Mouse (Mus musculus): ENCODE measurements around the gene Nptx1. TPM values are rescaled to one million over a fixed set of nuclear protein-coding genes. Genes with fewer than 3 reads are reported as not detected.

Gene Nptx1
- polyA plus RNA-seq, 1 experiment, result 0.85 TPM

DNA sequence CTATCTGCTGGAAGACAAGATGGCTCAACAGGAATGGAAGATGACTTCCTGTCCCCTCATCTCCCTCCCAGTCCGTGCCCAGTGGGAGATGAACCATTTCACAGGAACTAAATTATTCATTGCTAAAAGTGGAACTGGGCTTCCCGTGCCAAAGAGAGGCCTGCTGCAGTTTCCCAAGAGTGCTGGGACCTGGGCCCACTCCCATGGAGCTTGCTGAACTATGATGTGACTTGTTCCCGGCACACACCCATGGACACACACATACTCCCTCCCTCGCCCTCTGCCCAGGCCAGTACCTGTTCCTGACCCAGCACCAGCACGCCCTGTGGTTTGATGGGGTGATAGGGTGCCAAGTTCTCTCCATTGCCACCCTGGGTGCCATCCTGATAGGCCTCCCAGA, 4.7 kb downstream of the Nptx1 start:
- Histone ChIP-seq H3K27ac (ENCODE audit: control insufficient read depth, insufficient read depth, low read length) (no peak overlapping the region), H3K27me3 (ENCODE audit: control insufficient read depth, insufficient read depth, low read length) (peaks cover 23% of the 10 kb centered on the region), H3K36me3 (ENCODE audit: control insufficient read depth, insufficient read depth, low read length) (no peaks in the 10 kb centered on the region), H3K4me3 (ENCODE audit: control insufficient read depth, insufficient read depth, low read length) (no peak overlapping the region), H3K4me1 (replicated peaks; ENCODE audit: control insufficient read depth, insufficient read depth, low read length) (peaks cover 8% of the 10 kb centered on the region)
- TF ChIP-seq CTCF (IDR thresholded peaks at IDR 0.05; ENCODE audit: borderline replicate concordance, control insufficient read depth, extremely low read depth, insufficient read depth, low read length, poor library complexity), result no peak
- no peak for TF ChIP-seq POLR2A (IDR thresholded peaks at IDR 0.05; ENCODE audit: control insufficient read depth, extremely low read depth, insufficient read depth, low read length, poor library complexity)
- no peak for DNase-seq
- 76% methylated on average over 5 of the region's 5 CpGs for WGBS

GRCm38 (mm10) chr11:119542371-119542770, 5.2 kb downstream of the Nptx1 start:
- Histone ChIP-seq H3K36me3 (ENCODE audit: control insufficient read depth, insufficient read depth, low read length) (no peaks in the 10 kb centered on the region), H3K4me1 (replicated peaks; ENCODE audit: control insufficient read depth, insufficient read depth, low read length) (peaks cover 3% of the 10 kb centered on the region), H3K27me3 (ENCODE audit: control insufficient read depth, insufficient read depth, low read length) (peaks cover 18% of the 10 kb centered on the region), H3K4me3 (ENCODE audit: control insufficient read depth, insufficient read depth, low read length) (no peak overlapping the region), H3K27ac (ENCODE audit: control insufficient read depth, insufficient read depth, low read length) (no peak overlapping the region)
- WGBS, result 54% methylated on average over 9 of the region's 9 CpGs
- DNase-seq, result no peak
- TF ChIP-seq CTCF (IDR thresholded peaks at IDR 0.05; ENCODE audit: borderline replicate concordance, control insufficient read depth, extremely low read depth, insufficient read depth, low read length, poor library complexity) (no peak), POLR2A (IDR thresholded peaks at IDR 0.05; ENCODE audit: control insufficient read depth, extremely low read depth, insufficient read depth, low read length, poor library complexity) (no peak)

- Histone ChIP-seq H3K4me3 (ENCODE audit: control insufficient read depth, insufficient read depth, low read length) (no peak overlapping the region), H3K4me1 (replicated peaks; ENCODE audit: control insufficient read depth, insufficient read depth, low read length) (no peaks in the 10 kb centered on the region), H3K27me3 (ENCODE audit: control insufficient read depth, insufficient read depth, low read length) (peaks cover 7% of the 10 kb centered on the region; the same call in 1 of the 2 replicates), H3K36me3 (ENCODE audit: control insufficient read depth, insufficient read depth, low read length) (no peaks in the 10 kb centered on the region), H3K27ac (ENCODE audit: control insufficient read depth, insufficient read depth, low read length) (no peak overlapping the region)
- DNase-seq, result no peak
- no peak for TF ChIP-seq POLR2A (IDR thresholded peaks at IDR 0.05; ENCODE audit: control insufficient read depth, extremely low read depth, insufficient read depth, low read length, poor library complexity)
- TF ChIP-seq CTCF (IDR thresholded peaks at IDR 0.05; ENCODE audit: borderline replicate concordance, control insufficient read depth, extremely low read depth, insufficient read depth, low read length, poor library complexity), result no peak
- 84% methylated on average over 9 of the region's 9 CpGs for WGBS
Observed at GRCm38 (mm10) chr11:119541082-119541481, 6.5 kb downstream of the Nptx1 start.

DNA sequence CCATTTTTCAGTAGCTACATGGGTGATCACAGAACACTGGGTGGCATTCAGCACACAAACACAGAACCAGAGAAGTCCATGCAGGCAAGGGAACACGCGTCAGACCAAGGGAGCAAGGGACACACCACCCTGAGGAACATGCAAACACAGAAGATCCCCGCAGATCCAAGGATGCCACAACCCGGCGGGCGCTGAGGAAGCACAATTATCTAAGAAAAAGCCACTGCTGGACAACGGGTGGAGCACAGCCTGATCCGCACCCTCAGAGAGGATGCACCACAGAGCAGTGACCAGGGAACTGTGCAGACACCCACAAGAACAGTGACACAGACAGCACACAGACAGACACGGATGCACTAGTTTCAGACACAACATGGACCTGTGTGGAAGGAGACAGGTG, 7.0 kb downstream of the Nptx1 start:
- no peak overlapping the region for H3K27ac ChIP-seq (ENCODE audit: control insufficient read depth, insufficient read depth, low read length)
- 83% methylated on average over 9 of the region's 9 CpGs for WGBS
- no peaks in the 10 kb centered on the region for H3K4me1 ChIP-seq (replicated peaks; ENCODE audit: control insufficient read depth, insufficient read depth, low read length)
- TF ChIP-seq POLR2A (IDR thresholded peaks at IDR 0.05; ENCODE audit: control insufficient read depth, extremely low read depth, insufficient read depth, low read length, poor library complexity), result no peak
- no peak for TF ChIP-seq CTCF (IDR thresholded peaks at IDR 0.05; ENCODE audit: borderline replicate concordance, control insufficient read depth, extremely low read depth, insufficient read depth, low read length, poor library complexity)
- peaks cover 3% of the 10 kb centered on the region; the same call in 1 of the 2 replicates for H3K27me3 ChIP-seq (ENCODE audit: control insufficient read depth, insufficient read depth, low read length)
- no peaks in the 10 kb centered on the region for H3K36me3 ChIP-seq (ENCODE audit: control insufficient read depth, insufficient read depth, low read length)
- DNase-seq, result no peak
- no peak overlapping the region for H3K4me3 ChIP-seq (ENCODE audit: control insufficient read depth, insufficient read depth, low read length)

DNA sequence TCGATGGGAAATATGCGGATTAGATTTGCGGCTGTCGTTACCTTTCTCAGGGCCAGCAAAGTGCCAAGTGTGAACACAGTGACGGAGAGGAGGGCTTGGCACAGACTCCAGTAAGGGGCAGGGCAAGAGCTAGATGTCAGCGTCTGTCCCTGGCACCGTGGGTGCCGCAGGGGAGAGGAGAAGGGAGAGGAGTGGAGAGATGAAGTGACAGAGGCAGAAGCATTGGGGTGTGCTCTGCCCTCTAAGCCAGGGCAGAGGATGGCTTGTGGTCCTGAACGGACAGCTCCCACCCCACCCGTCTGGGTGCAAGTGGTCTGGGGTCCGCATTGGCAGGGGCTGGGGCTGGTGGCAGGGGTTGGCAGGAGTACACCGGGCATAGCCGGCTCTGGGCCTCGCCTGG, 7.6 kb downstream of the Nptx1 start:
- no peak overlapping the region for H3K27ac ChIP-seq (ENCODE audit: control insufficient read depth, insufficient read depth, low read length)
- DNase-seq, result no peak
- no peak overlapping the region for H3K4me3 ChIP-seq (ENCODE audit: control insufficient read depth, insufficient read depth, low read length)
- TF ChIP-seq POLR2A (IDR thresholded peaks at IDR 0.05; ENCODE audit: control insufficient read depth, extremely low read depth, insufficient read depth, low read length, poor library complexity), result no peak
- no peak for TF ChIP-seq CTCF (IDR thresholded peaks at IDR 0.05; ENCODE audit: borderline replicate concordance, control insufficient read depth, extremely low read depth, insufficient read depth, low read length, poor library complexity)
- H3K36me3 ChIP-seq (ENCODE audit: control insufficient read depth, insufficient read depth, low read length), result no peaks in the 10 kb centered on the region
- H3K4me1 ChIP-seq (replicated peaks; ENCODE audit: control insufficient read depth, insufficient read depth, low read length), result no peaks in the 10 kb centered on the region
- H3K27me3 ChIP-seq (ENCODE audit: control insufficient read depth, insufficient read depth, low read length), result no peaks in the 10 kb centered on the region; the same call in 1 of the 2 replicates
- 41% methylated on average over 14 of the region's 14 CpGs for WGBS

DNA sequence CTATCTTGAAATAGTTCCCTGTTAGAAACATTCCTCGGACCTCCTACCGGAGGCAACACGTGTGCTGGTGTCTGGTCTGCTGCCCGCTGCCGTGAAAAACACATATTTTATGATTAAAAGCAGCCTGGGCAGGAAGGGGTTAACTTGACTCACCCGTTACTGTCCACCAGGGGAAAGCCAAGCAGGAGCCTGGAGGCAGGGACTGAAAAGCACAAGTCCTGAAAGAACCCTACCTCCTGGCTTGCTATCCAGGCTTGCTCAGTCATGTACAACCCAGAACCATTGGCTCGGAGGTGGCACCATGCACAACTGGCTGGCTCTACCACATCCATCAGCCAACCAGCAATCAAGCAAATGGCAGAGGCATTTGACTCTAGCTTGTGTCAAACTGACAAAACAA, 13.8 kb downstream of the Nptx1 start:
- TF ChIP-seq CTCF (IDR thresholded peaks at IDR 0.05; ENCODE audit: borderline replicate concordance, control insufficient read depth, extremely low read depth, insufficient read depth, low read length, poor library complexity), result no peak
- TF ChIP-seq POLR2A (IDR thresholded peaks at IDR 0.05; ENCODE audit: control insufficient read depth, extremely low read depth, insufficient read depth, low read length, poor library complexity), result no peak
- no peak for DNase-seq
- WGBS, result 74% methylated on average over 7 of the region's 7 CpGs

GRCm38 (mm10) chr11:119532460-119532859, 15.1 kb downstream of the Nptx1 start:
- no peak overlapping the region for H3K27ac ChIP-seq (ENCODE audit: control insufficient read depth, insufficient read depth, low read length)
- DNase-seq, result no peak
- TF ChIP-seq POLR2A (IDR thresholded peaks at IDR 0.05; ENCODE audit: control insufficient read depth, extremely low read depth, insufficient read depth, low read length, poor library complexity), result no peak
- no peak for TF ChIP-seq CTCF (IDR thresholded peaks at IDR 0.05; ENCODE audit: borderline replicate concordance, control insufficient read depth, extremely low read depth, insufficient read depth, low read length, poor library complexity)
- no peaks in the 10 kb centered on the region for H3K36me3 ChIP-seq (ENCODE audit: control insufficient read depth, insufficient read depth, low read length)
- no peaks in the 10 kb centered on the region for H3K4me1 ChIP-seq (replicated peaks; ENCODE audit: control insufficient read depth, insufficient read depth, low read length)
- WGBS, result 84% methylated on average over 8 of the region's 8 CpGs
- H3K4me3 ChIP-seq (ENCODE audit: control insufficient read depth, insufficient read depth, low read length), result no peak overlapping the region
- no peaks in the 10 kb centered on the region for H3K27me3 ChIP-seq (ENCODE audit: control insufficient read depth, insufficient read depth, low read length)

More for the DNA sequence above, 13.8 kb downstream of the Nptx1 start:
- Histone ChIP-seq H3K36me3 (ENCODE audit: control insufficient read depth, insufficient read depth, low read length) (no peaks in the 10 kb centered on the region), H3K27me3 (ENCODE audit: control insufficient read depth, insufficient read depth, low read length) (no peaks in the 10 kb centered on the region), H3K4me1 (replicated peaks; ENCODE audit: control insufficient read depth, insufficient read depth, low read length) (no peaks in the 10 kb centered on the region), H3K4me3 (ENCODE audit: control insufficient read depth, insufficient read depth, low read length) (no peak overlapping the region), H3K27ac (ENCODE audit: control insufficient read depth, insufficient read depth, low read length) (no peak overlapping the region)
